Mouse (Mus musculus): ENCODE results near the gene Dync1h1.
"Not testable (repeated sequence)": the region's sequence is repeated elsewhere in the genome, so short reads cannot be mapped to it uniquely, and the experiment has no call there.

Dync1h1 gene

DNA sequence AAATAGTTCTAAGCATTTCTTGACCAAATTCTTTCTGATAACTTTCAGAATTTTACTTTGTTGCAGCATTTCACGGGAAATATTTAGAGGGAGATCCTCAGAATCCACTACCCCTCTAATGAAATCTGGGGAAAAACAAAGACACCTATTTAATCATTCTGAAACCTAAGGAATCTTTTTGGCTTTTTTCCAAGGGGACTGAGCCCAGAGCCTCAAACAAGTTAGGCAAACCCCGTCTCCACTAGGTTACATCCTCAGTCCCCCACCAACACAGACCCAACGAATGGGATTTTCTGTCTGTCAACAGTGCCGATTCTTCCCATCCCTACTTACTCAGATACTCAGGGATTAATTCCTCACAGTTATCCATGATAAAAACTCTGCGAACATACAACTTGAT lies 92.1 kb downstream of the Dync1h1 start:
- intact Hi-C loops (cut with DNase I): not testable (repeated sequence)

DNA sequence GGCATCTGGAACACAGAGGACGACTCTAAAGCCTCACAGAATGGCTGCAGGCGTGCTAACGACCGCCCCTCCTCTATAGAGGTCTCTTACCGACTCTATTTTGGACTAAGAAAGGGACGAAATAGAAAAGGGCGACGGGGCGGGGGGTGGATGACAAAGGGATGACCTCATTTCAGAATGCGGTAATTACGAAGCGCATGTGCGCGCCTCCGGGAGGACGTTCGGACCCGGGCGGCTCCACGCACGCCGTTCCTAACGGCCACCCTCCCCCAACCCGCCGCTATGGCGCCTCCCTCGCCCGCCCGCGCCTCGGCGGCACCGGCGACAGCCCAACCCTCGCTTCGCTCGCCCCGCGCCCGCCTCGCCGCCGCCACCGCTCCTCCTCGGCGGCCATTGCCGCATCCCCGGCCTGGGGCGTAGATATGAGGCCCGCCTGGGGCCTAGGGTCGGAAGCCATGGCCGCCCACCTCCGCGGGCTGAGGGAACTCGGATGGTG lies 94.5 kb downstream of the Dync1h1 start:
- intact Hi-C loops (cut with DNase I): no loop called here

DNA sequence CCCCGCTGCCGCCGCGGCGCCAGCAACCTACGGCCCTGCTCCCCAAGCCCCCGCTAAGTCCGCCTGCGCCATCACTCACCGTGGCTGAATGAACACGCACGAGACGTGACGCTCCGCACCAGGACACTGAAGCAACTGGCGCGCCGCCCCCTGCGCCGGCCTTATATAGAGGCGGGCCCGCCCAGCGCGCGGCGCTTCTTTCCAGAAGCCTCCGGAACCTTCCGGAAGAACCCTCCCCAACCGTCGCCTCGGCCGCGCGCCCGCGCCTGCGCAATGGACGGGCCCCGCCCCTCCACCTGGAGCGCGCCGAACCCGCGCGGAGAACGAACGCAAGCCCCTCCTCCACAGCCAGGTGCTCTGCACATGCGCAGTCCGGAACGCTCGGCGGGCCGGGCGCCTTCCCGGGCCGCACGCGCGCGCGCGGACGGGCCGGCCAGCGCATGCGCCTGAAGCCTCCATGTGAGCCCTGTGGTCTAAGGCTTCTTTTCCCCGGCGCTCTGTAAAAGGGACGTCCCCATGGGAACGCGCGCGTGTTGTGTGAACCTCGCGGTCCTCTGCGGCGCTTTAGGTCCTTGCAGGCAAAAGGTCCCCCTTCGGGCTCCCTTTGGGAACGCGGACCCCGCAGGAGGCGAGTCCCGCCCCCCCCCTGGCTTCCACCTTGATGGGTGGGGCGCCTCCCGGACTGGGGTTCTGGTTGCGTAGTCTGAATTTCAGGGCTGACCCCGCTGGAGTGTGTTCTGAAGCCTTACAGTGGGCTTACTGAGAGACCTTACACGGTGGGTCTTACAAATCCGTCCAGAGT lies 95.1 kb downstream of the Dync1h1 start:
- intact Hi-C loops (cut with DNase I): no loop called here

DNA sequence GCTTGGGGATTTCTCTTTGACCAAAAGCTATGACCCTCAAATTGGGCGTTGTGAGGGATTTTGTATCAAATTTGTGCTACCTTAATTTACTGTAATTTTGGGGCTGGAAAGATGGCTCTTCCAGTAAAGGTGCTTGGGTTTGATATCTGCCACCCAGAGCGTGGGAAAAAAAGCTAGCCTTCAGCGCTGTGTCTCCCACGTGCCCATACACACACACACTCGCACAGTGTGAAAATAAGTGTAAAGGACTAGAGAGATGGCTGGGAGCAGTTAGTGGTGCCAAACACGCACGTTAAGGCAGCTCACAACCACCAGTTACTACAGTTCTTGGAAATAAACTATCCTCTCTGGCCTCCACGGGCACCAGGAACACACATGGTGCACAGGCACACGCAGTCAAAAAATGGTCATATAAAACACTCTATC lies 95.7 kb downstream of the Dync1h1 start:
- intact Hi-C loops (cut with DNase I): no loop called here

DNA sequence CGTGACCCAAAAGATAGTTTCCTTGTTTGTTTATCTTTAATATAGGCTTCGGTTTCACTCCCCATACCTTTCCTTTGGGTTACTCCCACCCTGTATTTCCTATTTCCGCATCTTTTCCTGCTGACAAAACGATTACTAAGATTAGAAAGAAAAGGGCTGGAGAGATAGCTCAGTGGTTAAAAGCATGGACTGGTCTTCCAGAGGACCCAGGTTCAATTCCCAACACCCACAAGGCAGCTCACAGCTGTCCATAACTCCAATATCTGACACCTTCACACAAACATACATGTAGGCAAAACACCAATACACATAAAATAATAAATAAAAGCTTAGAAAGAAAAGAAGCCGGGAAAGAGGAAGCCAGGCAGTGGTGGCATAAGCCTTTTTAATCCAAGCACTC lies 96.2 kb downstream of the Dync1h1 start:
- intact Hi-C loops (cut with DNase I): no loop called here

DNA sequence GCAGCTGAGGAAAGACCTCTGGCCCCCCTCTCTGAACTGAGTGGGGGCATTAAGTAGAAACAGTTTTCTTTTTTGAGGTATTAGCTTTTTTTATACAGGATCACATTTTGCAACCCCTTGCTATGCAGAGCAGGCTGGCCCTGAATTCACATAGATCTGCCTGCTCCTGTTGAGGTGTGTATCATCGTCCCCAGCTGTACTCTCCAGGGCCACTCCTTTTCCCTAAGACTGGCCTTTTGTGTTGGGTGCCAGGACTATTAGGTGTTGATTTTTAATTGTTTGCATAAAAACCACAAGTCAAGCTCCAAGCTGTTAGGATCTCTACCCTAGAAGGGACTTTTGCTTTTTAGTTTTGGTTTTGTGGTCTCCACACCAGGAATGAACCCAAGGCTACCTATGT lies 96.8 kb downstream of the Dync1h1 start:
- intact Hi-C loops (cut with DNase I): no loop called here

DNA sequence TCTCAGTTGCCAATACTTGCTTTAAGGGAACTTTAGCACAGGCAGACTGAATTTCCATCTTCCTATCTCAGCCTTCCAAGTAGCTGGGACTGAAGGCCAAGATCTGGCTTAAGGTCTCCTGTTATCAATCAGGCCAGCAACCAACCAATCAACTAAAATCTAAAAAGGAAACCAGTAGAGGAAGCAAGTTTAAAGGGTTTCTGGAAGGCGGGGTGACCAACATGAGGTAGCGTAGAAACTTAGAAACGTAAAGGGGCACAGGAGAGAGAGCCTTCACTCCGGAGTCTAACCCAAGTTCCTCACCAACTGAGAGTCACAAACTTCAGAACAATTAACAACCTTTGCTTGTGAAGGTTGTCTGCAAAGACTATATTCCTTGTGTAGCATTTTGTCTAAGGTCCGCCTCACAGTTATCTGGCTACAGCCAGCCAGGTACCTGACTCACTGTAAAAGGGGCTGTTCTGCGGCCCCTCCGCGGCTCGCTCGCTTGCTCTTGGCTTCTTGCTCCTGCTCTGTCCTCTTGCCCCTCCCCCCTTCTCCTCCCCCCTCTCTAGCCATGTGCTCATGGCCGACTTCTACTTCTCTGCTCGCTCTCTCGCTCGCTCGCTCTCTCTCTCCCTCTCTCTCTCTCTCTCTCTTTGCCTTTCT lies 97.4 kb downstream of the Dync1h1 start:
- intact Hi-C loops (cut with DNase I): no loop called here

DNA sequence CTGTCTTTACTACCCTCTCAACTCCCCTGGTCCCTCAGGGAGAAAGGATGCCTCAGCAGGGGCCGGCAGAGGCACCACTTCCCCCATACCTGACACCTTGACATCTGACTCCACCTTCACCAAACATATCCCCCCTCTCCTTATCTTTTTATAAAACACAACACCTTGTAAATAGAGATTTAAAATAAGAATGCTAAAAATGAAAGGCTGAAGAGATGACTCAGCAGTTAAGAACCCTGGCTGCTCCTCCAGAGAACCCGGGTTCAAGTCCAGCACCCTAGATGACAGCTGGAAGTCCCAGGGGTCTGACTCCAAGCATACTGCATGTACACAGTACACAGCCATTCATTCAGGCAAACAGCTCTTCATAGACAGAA lies 97.9 kb downstream of the Dync1h1 start:
- intact Hi-C loops (cut with DNase I): no loop called here

DNA sequence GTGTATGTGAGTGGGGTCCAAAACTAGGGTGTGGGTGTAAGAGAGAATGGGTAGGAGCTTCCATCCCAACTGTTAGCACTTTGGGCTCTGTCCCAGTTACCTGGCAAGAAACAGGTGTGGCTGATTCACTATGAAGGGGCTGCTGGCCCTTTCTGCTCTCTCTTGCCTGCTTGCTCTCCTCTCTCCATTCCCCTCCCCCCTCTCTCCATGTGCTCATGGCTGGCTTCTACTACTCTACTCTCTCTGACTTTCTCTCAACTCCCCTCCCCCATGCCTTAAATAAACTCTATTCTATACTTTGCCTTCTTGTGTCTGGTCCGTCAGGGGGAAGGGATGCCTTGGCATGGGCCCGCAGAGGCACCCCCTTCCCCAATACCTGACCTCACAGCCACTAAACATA lies 99.5 kb downstream of the Dync1h1 start:
- intact Hi-C loops (cut with DNase I): loop anchor here (5.0 to 10.0 kb wide), 2 partner anchors 103 to 246 kb away; no protein-coding TSS in a partner anchor

DNA sequence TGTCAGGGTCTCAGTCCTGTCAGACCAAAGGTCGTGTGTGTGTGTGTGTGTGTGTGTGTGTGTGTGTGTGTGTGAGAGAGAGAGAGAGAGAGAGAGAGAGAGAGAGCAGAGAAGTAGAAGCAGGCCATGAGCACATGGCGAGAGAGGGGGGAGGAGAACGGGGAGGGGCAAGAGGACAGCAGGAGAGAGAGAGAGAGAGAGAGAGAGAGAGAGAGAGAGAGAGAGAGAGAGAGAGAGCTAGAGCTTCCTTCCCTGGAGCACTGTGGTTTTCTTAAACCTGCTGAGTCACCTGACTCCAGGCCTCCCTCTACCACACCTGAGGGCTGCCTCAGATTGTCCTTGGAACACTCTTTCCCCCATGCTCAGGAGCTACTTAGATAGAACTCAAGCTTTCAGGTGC lies 100.1 kb downstream of the Dync1h1 start:
- intact Hi-C loops (cut with DNase I): loop anchor here (5.0 to 10.0 kb wide), 2 partner anchors 104 to 247 kb away; no protein-coding TSS in a partner anchor

DNA sequence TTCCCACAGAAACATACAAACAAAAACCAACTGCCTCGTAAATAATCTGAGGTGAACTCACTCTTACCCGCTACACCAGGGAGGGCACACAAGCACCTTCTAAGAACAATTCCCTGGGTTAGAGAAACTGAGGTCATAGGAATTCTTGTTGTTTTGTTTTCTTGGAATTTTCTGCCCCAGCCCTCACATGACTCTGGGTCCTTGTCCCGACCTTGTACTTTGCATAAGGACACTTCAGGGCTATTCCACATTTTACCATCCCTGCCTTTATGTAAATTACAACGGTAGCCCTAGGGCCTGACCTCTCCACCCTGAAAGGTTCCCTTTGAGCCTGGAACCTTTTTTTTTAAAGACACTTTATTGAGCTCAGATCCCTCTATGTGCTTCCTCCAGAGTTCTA lies 101.3 kb downstream of the Dync1h1 start, which contains the start of gene Hsp90aa1:
TSS of gene Hsp90aa1 (minus strand) at position 173 of the 400 bp plus-strand sequence.
- intact Hi-C loops (cut with DNase I): loop anchor here (5.0 to 10.0 kb wide), 2 partner anchors 105 to 248 kb away; no protein-coding TSS in a partner anchor

DNA sequence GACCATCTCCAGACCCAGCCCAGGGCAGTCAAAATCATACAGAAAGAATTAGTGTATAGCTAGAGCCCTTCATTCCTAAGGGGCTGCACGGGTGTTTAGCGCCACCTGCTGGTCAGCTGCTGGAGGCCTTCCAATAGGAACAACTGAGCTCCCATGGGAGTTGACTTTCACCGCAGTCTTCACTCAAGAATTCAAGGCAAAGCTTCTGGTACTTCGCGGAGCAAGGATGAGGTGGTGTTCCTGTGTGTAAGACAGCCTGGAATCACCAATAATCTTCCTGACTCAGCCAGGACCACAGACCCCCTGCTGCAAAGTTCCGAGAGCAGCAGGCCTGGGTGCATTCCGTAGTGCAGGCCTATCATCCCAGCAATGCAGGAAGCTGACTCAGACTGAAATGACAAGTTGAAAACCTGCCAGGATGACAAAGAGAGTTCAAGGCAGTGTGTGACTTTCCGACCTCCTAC lies 101.8 kb downstream of the Dync1h1 start:
- intact Hi-C loops (cut with DNase I): loop anchor here (5.0 to 10.0 kb wide), 2 partner anchors 106 to 248 kb away; no protein-coding TSS in a partner anchor

DNA sequence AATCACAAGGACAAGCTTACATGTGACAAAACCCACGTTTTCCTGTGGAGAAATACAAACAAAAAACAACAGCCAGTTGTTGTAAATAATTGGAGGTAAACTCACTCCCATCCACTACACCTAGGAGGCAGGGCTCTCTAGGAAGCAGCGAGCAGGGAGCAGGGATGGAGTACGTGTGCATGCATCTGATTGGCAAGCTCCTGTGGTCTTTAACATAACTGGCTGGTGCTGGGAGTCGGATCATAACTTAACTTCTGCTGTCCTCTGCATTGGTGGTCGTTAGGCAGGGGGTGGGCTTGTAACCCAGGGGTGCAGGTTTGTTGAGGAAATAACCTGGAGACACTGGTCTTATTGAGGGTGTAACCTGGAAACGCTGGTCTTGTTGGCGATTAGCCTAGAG lies 102.4 kb downstream of the Dync1h1 start:
- intact Hi-C loops (cut with DNase I): loop anchor here (5.0 to 10.0 kb wide), 2 partner anchors 106 to 249 kb away; no protein-coding TSS in a partner anchor

DNA sequence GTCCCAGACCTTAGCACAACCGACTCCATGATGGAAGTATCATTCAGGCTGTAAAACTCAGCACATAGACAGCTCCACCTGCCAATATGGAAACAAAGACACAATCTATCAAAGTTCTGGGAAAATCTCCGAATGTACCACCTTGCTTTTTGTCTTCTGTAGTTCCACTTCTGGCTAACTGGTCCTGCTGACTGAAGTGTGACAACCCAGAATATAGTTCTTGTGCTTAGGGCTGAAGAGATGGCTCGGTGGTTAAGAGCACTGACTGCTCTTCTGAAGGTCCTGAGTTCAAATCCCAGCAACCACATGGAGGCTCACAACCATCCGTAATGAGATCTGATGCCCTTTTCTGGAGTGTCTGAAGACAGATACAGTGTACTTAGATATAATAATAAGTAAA lies 104.2 kb downstream of the Dync1h1 start:
- intact Hi-C loops (cut with DNase I): loop anchor here (10.0 kb wide), 1 partner anchor 251 kb away; no protein-coding TSS in a partner anchor

DNA sequence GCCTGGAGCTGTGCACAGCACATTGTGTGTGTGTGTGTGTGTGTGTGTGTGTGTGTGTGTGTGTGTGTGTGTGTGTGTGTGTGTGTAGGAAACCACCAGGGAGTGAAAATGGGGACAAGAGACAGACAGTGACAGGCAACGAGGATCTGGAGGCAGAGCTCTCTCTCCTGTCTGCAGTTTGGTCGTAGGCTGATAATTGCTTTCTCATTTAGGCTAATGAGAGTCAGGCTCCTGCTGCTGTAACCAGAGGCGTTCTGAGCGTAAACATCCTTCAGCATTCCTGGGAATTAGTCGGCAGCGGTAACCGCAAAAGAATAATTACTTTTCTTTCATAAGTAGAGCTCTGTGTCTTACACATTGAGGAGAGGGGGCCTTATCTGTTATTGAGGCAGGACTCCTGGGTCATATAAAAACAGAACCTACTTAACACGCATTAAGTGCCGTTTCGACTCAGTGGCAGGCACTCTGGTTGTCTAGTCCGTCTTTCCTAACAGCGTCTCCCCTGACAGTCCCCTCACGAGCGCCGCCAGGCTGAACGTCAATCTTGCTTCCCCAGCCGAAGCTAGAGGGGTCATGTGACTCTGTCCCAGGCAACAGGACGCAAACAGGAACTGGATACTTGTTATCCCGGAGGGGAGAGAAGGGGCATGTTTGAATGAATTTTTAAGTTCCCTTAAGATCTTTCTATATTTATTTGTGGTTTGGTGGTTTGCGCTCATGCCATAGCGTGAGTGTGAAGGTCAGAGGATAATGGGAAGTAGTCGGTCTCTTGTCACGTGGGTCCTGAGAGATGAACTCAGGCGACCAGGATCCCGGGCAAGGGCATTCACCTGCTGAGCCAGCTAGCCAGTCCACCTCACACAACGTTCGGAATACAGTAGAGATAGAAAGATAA lies 105.3 kb downstream of the Dync1h1 start:
- intact Hi-C loops (cut with DNase I): loop anchor here (10.0 kb wide), 1 partner anchor 252 kb away; no protein-coding TSS in a partner anchor

DNA sequence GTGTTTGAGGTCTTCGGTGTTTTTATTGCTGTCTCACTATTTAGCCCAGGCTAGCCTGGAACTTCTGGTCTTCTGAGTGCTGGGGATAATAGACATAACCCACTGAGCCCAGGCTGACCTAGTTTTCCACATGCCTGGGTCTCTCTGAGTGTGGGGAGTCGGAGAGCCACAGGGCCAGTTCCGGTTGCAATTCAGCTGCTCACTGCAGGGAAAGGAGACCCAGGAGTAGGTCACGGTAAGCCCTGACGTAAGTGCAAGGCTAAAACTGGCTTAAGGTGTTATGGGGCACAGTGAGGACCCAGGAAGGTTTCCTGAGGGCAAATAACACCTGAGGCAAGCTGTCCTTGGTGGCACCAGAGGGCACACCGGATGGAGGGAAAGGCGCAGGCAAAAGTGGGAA lies 106.2 kb downstream of the Dync1h1 start:
- intact Hi-C loops (cut with DNase I): loop anchor here (10.0 kb wide), 1 partner anchor 253 kb away; no protein-coding TSS in a partner anchor

DNA sequence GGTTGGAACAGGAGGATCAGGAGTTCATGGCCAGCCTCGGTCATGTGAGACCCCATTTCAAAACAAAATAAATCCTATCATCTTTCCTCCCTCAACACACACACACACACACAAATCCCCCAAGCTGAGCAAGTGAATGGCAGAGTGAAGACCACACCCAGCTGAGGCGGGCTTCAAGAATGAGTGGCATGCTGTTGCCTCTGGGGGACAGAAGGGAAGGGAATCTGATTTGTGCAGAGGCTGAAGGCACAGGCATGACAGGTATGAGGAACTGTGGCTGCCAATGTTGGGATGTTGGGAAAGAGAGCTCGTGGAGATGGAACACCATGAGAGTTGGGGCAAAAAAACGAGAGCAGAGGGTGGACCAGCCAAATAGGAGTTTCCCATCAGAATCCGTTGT lies 110.0 kb downstream of the Dync1h1 start:
- intact Hi-C loops (cut with DNase I): no loop called here

DNA sequence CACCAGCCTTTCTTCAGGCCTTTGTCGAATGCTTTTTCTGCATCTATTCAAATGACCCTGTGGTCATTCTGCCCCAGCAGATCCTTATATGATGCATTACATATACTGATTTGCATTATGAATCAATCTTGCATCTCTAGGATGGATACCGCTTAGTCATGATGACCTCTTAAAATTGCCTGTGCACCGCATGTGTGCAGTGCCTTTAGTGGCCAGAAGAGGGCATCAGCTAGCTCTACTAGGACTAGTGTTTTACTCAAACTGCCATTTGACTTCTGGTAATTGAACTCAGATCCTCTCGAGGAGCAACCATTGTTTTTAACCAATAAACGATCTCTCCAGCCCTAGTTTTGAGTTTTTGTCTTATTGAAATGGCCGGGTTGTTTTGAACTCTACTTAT lies 112.5 kb downstream of the Dync1h1 start:
- intact Hi-C loops (cut with DNase I): no loop called here

DNA sequence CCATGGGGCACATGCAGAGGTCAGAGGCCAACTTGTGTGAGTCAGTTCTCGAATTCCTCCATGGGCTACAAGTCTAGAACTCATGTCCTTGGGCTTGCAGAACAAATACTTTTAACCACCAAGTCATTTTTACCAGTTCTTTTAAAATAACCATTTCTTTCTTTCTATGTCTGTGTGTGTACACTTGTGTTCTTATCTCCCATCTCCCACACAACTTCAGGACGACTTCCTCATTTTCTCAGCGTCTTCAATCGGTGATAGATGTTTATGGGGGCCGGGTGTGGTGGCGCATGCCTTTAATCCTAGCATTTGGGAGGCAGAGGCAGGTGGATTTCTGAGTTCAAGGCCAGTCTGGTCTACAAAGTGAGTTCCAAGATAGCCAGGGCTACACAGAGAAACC lies 113.0 kb downstream of the Dync1h1 start:
- intact Hi-C loops (cut with DNase I): no loop called here

DNA sequence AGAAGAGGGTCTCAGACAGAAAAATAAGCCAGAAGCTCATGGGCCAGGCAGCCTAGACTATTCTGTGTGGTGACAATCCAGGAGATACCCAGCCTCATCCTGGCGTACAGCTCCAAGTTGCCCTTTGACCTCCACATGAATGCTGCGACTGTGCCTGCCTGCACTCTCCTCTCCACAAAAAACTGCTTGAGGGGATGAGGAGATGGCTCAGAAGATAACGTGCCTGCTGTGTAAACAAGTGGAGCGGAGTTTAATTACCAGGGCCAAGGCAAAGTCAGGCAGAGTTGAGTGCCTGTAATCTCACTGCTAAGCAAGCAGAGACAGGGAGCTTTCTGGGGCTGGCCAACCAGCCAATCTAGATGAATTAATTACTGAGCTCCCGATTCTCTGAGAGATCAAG lies 114.8 kb downstream of the Dync1h1 start:
- intact Hi-C loops (cut with DNase I): no loop called here

Measured in adrenal gland (tissue).